Mouse (Mus musculus): ENCODE measurements at regions not wholly inside any gene's neighbourhood (a gene's known extent, or its start where the extent isn't known, plus 50 kb on each side); places are given as distances from the start of the nearest gene placed in this dataset.

DNA sequence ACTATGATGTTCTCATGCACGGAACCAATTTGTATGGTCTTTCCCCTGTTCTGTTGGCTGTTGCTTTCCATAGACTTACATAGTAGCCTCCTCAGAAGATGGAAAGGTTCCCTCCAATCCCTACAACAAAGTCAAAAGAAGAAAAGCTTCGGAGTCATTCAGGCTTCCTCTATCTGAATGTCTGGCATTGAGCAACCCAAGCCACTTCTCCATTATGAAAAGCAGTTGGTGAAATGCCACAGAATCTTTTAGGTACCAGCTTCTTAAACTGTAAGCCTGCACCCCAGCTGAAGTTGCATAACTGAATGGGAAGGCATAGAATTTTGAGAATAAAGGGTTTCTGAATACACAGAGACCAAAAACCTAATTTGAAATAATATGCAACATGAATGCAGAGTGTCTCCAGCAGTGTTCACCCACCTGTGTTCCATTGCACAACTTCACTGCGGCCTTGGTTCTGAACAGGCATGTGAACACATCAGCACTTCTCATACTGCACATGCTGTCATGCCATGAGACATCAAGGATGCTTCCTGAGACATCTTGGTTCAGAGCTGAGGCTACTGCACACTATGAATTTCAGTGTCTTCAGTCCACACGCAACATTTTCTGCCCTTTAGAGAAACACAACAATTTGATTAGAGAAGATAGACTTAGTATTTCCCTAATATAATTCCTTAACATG lies 57.8 kb upstream of the Ap1s2 start:
- TF ChIP-seq POLR2A (IDR thresholded peaks at IDR 0.05; ENCODE audit: borderline replicate concordance, insufficient read depth, low read length) (no peak), CTCF (IDR thresholded peaks at IDR 0.05; ENCODE audit: borderline replicate concordance, insufficient read depth, low read depth, low read length) (no peak)

All from cerebellum, adult 2 months (tissue).